Mouse (Mus musculus) subcutaneous adipose tissue, adult 2 months (tissue): Measurements from ENCODE around the gene Olfr684. TPM values are rescaled to one million over a fixed set of nuclear protein-coding genes. Genes with fewer than 3 reads are reported as not detected.

Experiments used
- polyA plus RNA-seq: library from polyadenylated mRNA; depleted of rRNA; stranded (reverse); fragments of >200 nt; gene quantifications from 2 replicates; pipeline ENCODE4 v1.2.3, GENCODE M21; 2012; ENCODE audit warnings: low replicate concordance; rRNA removed

Olfr684 gene
- polyA plus RNA-seq, result not detected in 2 replicates

DNA sequence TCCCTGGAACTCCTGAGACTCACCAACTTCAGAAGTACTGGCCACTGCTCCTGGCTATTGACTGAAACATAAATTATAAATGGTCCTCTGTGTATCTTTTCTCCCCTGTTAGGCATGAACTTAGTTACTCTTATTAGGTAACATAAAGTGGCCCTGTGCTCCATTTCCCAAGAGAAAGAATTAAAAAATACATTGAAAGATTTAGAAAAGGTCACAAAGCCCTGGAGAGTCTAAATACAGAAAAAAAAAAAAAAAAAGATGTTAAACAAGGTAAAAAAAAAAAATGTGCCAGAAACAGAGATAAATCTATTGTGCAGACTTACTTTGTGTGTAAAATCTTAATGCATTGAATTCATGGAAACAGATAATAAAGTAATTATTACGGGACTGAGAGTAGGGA lies at the start of gene Olfr684:
Gene Olfr684, minus strand, starts transcription at position 101 of the 400 bp plus-strand sequence.

GRCm38 (mm10) chr7:105207385-105207784 lies 43.9 kb upstream of the Olfr684 start, which contains the start of gene Olfr686:
TSS of gene Olfr686 (minus strand) at chr7:105207485.

GRCm38 (mm10) chr7:105185912-105186311 lies 22.5 kb upstream of the Olfr684 start, which contains the start of gene Olfr685:
TSS of gene Olfr685 (minus strand) at chr7:105186012.

DNA sequence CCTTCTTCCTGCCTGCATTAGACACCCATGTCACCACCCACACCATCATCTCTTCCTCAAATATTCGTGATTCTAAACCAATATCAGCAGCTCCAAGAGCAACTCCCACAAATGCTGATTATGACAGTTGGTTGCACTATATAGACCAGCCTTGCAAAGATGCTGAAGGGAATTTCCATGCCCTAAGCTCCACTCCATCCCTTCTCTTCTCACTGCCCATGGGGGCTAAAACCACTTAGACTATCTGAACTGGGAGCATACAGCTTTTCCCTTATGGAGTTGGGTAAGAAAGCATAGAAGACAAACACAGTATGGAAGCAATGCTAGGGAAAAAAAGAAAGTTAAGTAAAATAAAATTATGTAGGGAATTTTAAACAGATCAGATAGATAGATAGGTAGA lies 16.5 kb downstream of the Olfr684 start, which contains the start of gene Olfr683:
Gene Olfr683, minus strand, starts transcription at position 101 of the 400 bp plus-strand sequence.

GRCm38 (mm10) chr7:105116536-105116935 lies 46.9 kb downstream of the Olfr684 start, which contains the start of gene Olfr681:
TSS of gene Olfr681 (plus strand) at chr7:105116836.

Other genes starting within 250 kb of the Olfr684 start
- gene Olfr667, start 242.2 kb downstream of the Olfr684 start, polyA plus RNA-seq, result not detected in 2 replicates
- gene Olfr668, start 235.6 kb downstream of the Olfr684 start, polyA plus RNA-seq, result not detected in 2 replicates
- not detected in 2 replicates for gene Olfr669, start 229.4 kb downstream of the Olfr684 start, polyA plus RNA-seq
- not detected in 2 replicates for gene Olfr670, start 201.0 kb downstream of the Olfr684 start, polyA plus RNA-seq
- gene Olfr671, start 184.5 kb downstream of the Olfr684 start, polyA plus RNA-seq, result not detected in 2 replicates
- gene Olfr672, start 161.6 kb downstream of the Olfr684 start, polyA plus RNA-seq, result not detected in 2 replicates
- gene Olfr675, start 135.2 kb downstream of the Olfr684 start, polyA plus RNA-seq, result not detected in 2 replicates
- not detected in 2 replicates for gene Olfr676, start 131.0 kb downstream of the Olfr684 start, polyA plus RNA-seq
- gene Olfr677, start 112.3 kb downstream of the Olfr684 start, polyA plus RNA-seq, result not detected in 2 replicates
- not detected in 2 replicates for gene Olfr678, start 99.2 kb downstream of the Olfr684 start, polyA plus RNA-seq
- not detected in 2 replicates for gene Olfr679, start 82.4 kb downstream of the Olfr684 start, polyA plus RNA-seq
- not detected in 2 replicates for gene Olfr680-ps1, start 70.8 kb downstream of the Olfr684 start, polyA plus RNA-seq
- not detected in 2 replicates for gene Olfr681, start 46.8 kb downstream of the Olfr684 start, polyA plus RNA-seq
- not detected in 2 replicates for gene Olfr683, start 16.6 kb downstream of the Olfr684 start, polyA plus RNA-seq
- gene Olfr685, start 22.4 kb upstream of the Olfr684 start, polyA plus RNA-seq, result not detected in 2 replicates
- not detected in 2 replicates for gene Olfr686, start 43.8 kb upstream of the Olfr684 start, polyA plus RNA-seq
- gene Olfr688, start 124.4 kb upstream of the Olfr684 start, polyA plus RNA-seq, result not detected in 2 replicates
- not detected in 2 replicates for gene Olfr689, start 147.5 kb upstream of the Olfr684 start, polyA plus RNA-seq
- gene Olfr690, start 170.5 kb upstream of the Olfr684 start, polyA plus RNA-seq, result not detected in 2 replicates
- not detected in 2 replicates for gene Olfr691, start 178.6 kb upstream of the Olfr684 start, polyA plus RNA-seq
- not detected in 2 replicates for gene Olfr692, start 204.6 kb upstream of the Olfr684 start, polyA plus RNA-seq
- not detected in 2 replicates for gene Gm5901, start 211.4 kb upstream of the Olfr684 start, polyA plus RNA-seq
- 45.3 and 75.2 TPM in 2 replicates for gene Fam160a2, start 236.4 kb upstream of the Olfr684 start, polyA plus RNA-seq
- 0.19 and 0.28 TPM in 2 replicates for gene Cnga4, start 240.9 kb upstream of the Olfr684 start, polyA plus RNA-seq